Mouse (Mus musculus) stomach, postnatal 0 days (tissue): ENCODE measurements at regions not wholly inside any gene's neighbourhood (a gene's known extent, or its start where the extent isn't known, plus 50 kb on each side); places are given as distances from the start of the nearest gene placed in this dataset.

ENCODE experiments used
- CTCF ChIP-seq: IDR thresholded peaks from 2 replicates; pipeline ENCODE4 v1.5.1; 2016; ENCODE audit warnings: antibody characterized with exemption, low read depth, mild to moderate bottlenecking, moderate library complexity
- EP300 ChIP-seq: optimal IDR thresholded peaks from 2 replicates; pipeline ENCODE3; 2016; ENCODE audit warnings: antibody characterized with exemption

DNA sequence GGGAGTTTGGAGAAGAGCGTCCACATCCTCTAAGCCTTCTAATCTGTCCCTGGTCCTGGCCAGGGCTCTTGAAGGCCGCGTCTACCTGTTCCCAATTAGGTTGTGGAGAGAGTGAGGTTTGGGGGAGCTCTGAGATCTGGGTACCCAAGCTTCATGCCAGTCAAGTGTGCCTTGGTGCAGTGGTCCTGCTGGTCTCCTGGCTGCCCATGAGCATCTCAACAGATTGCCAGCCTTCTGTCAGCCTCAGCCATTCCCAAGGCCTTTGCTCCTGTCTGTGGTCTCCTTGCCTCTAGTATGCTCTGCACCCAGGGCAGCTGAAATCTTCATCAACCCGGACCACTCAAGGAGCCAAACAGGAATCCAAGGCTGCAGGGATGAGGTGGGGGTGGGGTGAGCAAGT, 73.2 kb upstream of the 1600014C23Rik start:
- no peak for TF ChIP-seq CTCF
- TF ChIP-seq EP300, result no peak
